9 mouse cellular contexts compared by ENCODE assay signal in the genomic region with DNA sequence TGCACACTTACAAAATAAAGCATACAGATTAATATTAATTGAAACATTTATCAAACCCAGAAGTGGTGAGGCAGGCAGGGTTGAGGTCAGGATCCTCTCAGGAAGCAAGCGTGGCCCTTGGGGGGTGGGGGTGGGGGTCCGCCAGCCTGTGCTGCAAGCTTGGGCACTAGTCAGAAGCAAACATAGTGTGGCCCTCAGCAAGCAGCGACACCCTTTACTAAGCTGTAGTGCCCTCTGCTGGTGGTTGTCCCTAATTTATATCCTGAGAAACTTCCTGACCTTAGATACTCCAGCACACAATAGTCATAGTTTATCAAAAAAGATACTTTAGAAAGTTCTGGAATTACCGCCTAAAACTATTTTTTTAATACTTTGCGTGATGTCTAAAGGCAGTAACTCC. TPM values are rescaled to one million over a fixed set of nuclear protein-coding genes. Genes with fewer than 3 reads are reported as not detected.
DNase-seq lines count a peak whose midpoint lies in the region; ATAC-seq and TF ChIP-seq lines count a peak whose summit lies in the region.
"Had no signal": no experiment of that assay in that cellular context is flagged by ENCODE, and none has a peak within 500 bp of the region (broad histone marks: within the 10 kb centered on the region; RNA-seq: fewer than 3 reads in every experiment).

No protein-coding gene starts in this region.

- peaks cover 50% of the 10 kb centered on the region for H3K36me3 ChIP-seq in liver, embryonic 12.5 days
- no peaks in the 10 kb centered on the region; a peak in 2 of 4 replicates for H3K36me3 ChIP-seq in MEL (ENCODE audit: control insufficient read depth in 1 of 2, insufficient read depth in 2 of 2, low read length in 2 of 2)
- peaks cover 49% of the 10 kb centered on the region for H3K36me3 ChIP-seq in midbrain, postnatal 0 days (ENCODE audit: insufficient read depth, low read length)

- 18% methylated on average over 5 of the region's 5 CpGs for WGBS in liver, embryonic 12.5 days (ENCODE audit: insufficient replicate concordance)
- WGBS in midbrain, postnatal 0 days: 40% methylated on average over 5 of the region's 5 CpGs

- H3K27ac ChIP-seq in liver, embryonic 12.5 days: no peak overlapping the region
- H3K27ac ChIP-seq in MEL (ENCODE audit: control insufficient read depth, low read depth, low read length): no peak overlapping the region
- no peak overlapping the region for H3K27ac ChIP-seq in midbrain, postnatal 0 days (ENCODE audit: low read depth, low read length)

- H3K4me2 ChIP-seq in liver, embryonic 12.5 days: no peak overlapping the region
- H3K4me2 ChIP-seq in midbrain, postnatal 0 days (ENCODE audit: low read depth, low read length, poor library complexity, severe bottlenecking): no peak overlapping the region

- peaks cover 13% of the 10 kb centered on the region; the same call in 1 of the 2 replicates for H3K4me1 ChIP-seq in liver, embryonic 12.5 days
- no peaks in the 10 kb centered on the region for H3K4me1 ChIP-seq in MEL (ENCODE audit: control insufficient read depth in 1 of 2, insufficient read depth in 2 of 2, low read length in 2 of 2)
- H3K4me1 ChIP-seq in midbrain, postnatal 0 days (ENCODE audit: insufficient read depth, low read length): no peaks in the 10 kb centered on the region

- H3K79me2 ChIP-seq in MEL (ENCODE audit: control insufficient read depth, insufficient read depth, low read length, poor library complexity): no peaks in the 10 kb centered on the region

- H3K9ac ChIP-seq in liver, embryonic 12.5 days: no peak overlapping the region
- H3K9ac ChIP-seq in MEL (ENCODE audit: control insufficient read depth, low read depth, low read length, poor library complexity, severe bottlenecking): no peak overlapping the region
- H3K9ac ChIP-seq in midbrain, postnatal 0 days (replicated peaks; ENCODE audit: low read length, poor library complexity, severe bottlenecking): no peak overlapping the region

- DNase-seq in liver: peak; percentile 77
- peak; percentile 79 for DNase-seq in MEL (ENCODE audit: low read depth, low spot score)
- peak; percentile 80 for DNase-seq in cerebellum, adult 8-10 months
- peak; percentile 70 to 80 for DNase-seq in layer of hippocampus, postnatal 10 days (ENCODE audit: low spot score in 2 of 2)
- DNase-seq in midbrain, postnatal 0 days (ENCODE audit: low spot score): peak; percentile 80
- peak; percentile 54 for DNase-seq in yolk sac, embryonic 10.5 days (ENCODE audit: low spot score)

- ATAC-seq in liver, embryonic 12.5 days: no peak
- ATAC-seq in granulocyte monocyte progenitor cell, adult 5-6 weeks (replicated peaks; ENCODE audit: poor library complexity, severe bottlenecking): peak; percentile 76
- ATAC-seq in midbrain, postnatal 0 days (ENCODE audit: low FRiP score): no peak

- TF ChIP-seq RAD21 in MEL (IDR thresholded peaks at IDR 0.05; ENCODE audit: low read depth, low read length): peak; percentile 83

- TF ChIP-seq EP300 in MEL (IDR thresholded peaks at IDR 0.05; ENCODE audit: low read depth in 1 of 2, low read length in 2 of 2): no peak

- no peaks in the 10 kb centered on the region for H3K9me3 ChIP-seq in liver, embryonic 12.5 days (replicated peaks)
- H3K9me3 ChIP-seq in MEL (replicated peaks; ENCODE audit: insufficient read depth, low read length): no peaks in the 10 kb centered on the region
- H3K9me3 ChIP-seq in midbrain, postnatal 0 days (ENCODE audit: low read length): no peaks in the 10 kb centered on the region
- H3K9me3 ChIP-seq: megakaryocyte, embryonic 14.5 days had no signal

- TF ChIP-seq POLR2A in MEL (IDR thresholded peaks at IDR 0.05; ENCODE audit: control insufficient read depth in 1 of 2, insufficient read depth in 1 of 2, low read depth in 1 of 2, low read length in 2 of 2, poor library complexity in 1 of 2): no peak

- peak; percentile 61 to 87 (median 73) for TF ChIP-seq CTCF in MEL (IDR thresholded peaks at IDR 0.05 in 2 of 3, conservative IDR thresholded peaks at IDR 0.05 in 1 of 3; ENCODE audit: control insufficient read depth in 1 of 3, insufficient read depth in 1 of 3, low read depth in 2 of 3, low read length in 3 of 3, poor library complexity in 1 of 3, severe bottlenecking in 1 of 3)
- peak; percentile 80 for TF ChIP-seq CTCF in midbrain, postnatal 0 days (IDR thresholded peaks at IDR 0.05)

- H3K4me3 ChIP-seq in liver, embryonic 12.5 days: no peak overlapping the region
- no peak overlapping the region for H3K4me3 ChIP-seq in MEL (ENCODE audit: control insufficient read depth in 1 of 2, insufficient read depth in 1 of 2, low read depth in 2 of 2, low read length in 2 of 2)
- H3K4me3 ChIP-seq in midbrain, postnatal 0 days (ENCODE audit: low read depth, low read length): no peak overlapping the region
- H3K4me3 ChIP-seq: megakaryocyte, embryonic 14.5 days had no signal

- no peaks in the 10 kb centered on the region for H3K27me3 ChIP-seq in liver, embryonic 12.5 days (replicated peaks)
- no peaks in the 10 kb centered on the region for H3K27me3 ChIP-seq in MEL (ENCODE audit: control insufficient read depth in 1 of 2, insufficient read depth in 2 of 2, low read length in 2 of 2)
- H3K27me3 ChIP-seq in midbrain, postnatal 0 days (ENCODE audit: insufficient read depth, low read length): no peaks in the 10 kb centered on the region
- H3K27me3 ChIP-seq: megakaryocyte, embryonic 14.5 days had no signal

TF ChIP-seq in MEL, 35 proteins besides CTCF, POLR2A, EP300 and RAD21:
- TF ChIP-seq HCFC1 (IDR thresholded peaks at IDR 0.05; ENCODE audit: low read depth, low read length): 0 out of 2 replicates have a peak, but pooled peaks have one; percentile 23
- TF ChIP-seq ZKSCAN1 (IDR thresholded peaks at IDR 0.05; ENCODE audit: low read depth, low read length): 0 out of 2 replicates have a peak, but pooled peaks have one; percentile 37
- TF ChIP-seq ZMIZ1 (IDR thresholded peaks at IDR 0.05; ENCODE audit: low read depth, low read length): no peak
- peak; percentile 90 for TF ChIP-seq SMC3 (IDR thresholded peaks at IDR 0.05; ENCODE audit: low read depth, low read length)
- TF ChIP-seq KAT2A (conservative IDR thresholded peaks at IDR 0.05; ENCODE audit: low read depth, low read length): no peak
- peak; percentile 80 for TF ChIP-seq ZC3H11A (IDR thresholded peaks at IDR 0.05; ENCODE audit: low read depth, low read length)

RNA-seq across cellular contexts. Expression of gene Tnk2, which starts 38.5 kb away (rescaled TPM):
- 6.3 and 6.6 TPM in 2 replicates for polyA plus RNA-seq in liver, embryonic 12.5 days (2016; fragmentation: Nextera tagmentation; extraction: Ambion mirVana)
- 30.3 and 34.8 TPM in 2 replicates for total RNA-seq in MEL (2012; rRNA removed)
- polyA plus RNA-seq in MEL (2012; ENCODE audit: insufficient read depth in 1 of 2, insufficient read length in 2 of 2, low read depth in 1 of 2, low replicate concordance in 2 of 2, missing spikeins in 1 of 2): 10 to 100 TPM in 1 of 2 experiments, not detected in 1; 77.0 TPM
- total RNA-seq in granulocyte monocyte progenitor cell, adult 5-6 weeks (2014; fragmentation: Nextera tagmentation): 11.0 and 12.9 TPM in 2 replicates
- total RNA-seq in granulocyte monocyte progenitor cell, adult 5-6 weeks (2017): 8.8 and 14.8 TPM in 2 replicates
- total RNA-seq in layer of hippocampus, postnatal 10 days (2021): 100 to 1,000 TPM; 114 to 128 TPM
- 69.1 and 81.7 TPM in 2 replicates for total RNA-seq in midbrain, postnatal 0 days (2014; rRNA removed)
- 15.7 and 16.5 TPM in 2 replicates for polyA plus RNA-seq in midbrain, postnatal 0 days (2015; fragmentation: Nextera tagmentation; extraction: Ambion mirVana)

RNA-seq across cellular contexts. Expression of gene Muc4, which starts 53.5 kb away (rescaled TPM):
- polyA plus RNA-seq in liver, embryonic 12.5 days (2016; fragmentation: Nextera tagmentation; extraction: Ambion mirVana): 0.59 and 0.63 TPM in 2 replicates
- not detected in 2 replicates for total RNA-seq in MEL (2012; rRNA removed)
- not detected for polyA plus RNA-seq in MEL (2012; ENCODE audit: insufficient read depth in 1 of 2, insufficient read length in 2 of 2, low read depth in 1 of 2, low replicate concordance in 2 of 2, missing spikeins in 1 of 2)
- not detected in 2 replicates for total RNA-seq in granulocyte monocyte progenitor cell, adult 5-6 weeks (2014; fragmentation: Nextera tagmentation)
- total RNA-seq in granulocyte monocyte progenitor cell, adult 5-6 weeks (2017): not detected in 2 replicates
- total RNA-seq in layer of hippocampus, postnatal 10 days (2021): not detected
- total RNA-seq in midbrain, postnatal 0 days (2014; rRNA removed): 0.05 TPM in 1 of 2 replicates, not detected in the other
- not detected in 2 replicates for polyA plus RNA-seq in midbrain, postnatal 0 days (2015; fragmentation: Nextera tagmentation; extraction: Ambion mirVana)
